Mouse (Mus musculus) left cerebral cortex, adult 2 months (tissue): ENCODE measurements around the gene Akr1c19. TPM values are rescaled to one million over a fixed set of nuclear protein-coding genes. Genes with fewer than 3 reads are reported as not detected.

Experiments used
- DNase-seq, 2 experiments: peaks; one replicate each; pipeline ENCODE4 v3.0.0; 2021 to 2022; ENCODE audit warnings: low spot score in 2 of 2, mixed read lengths in 1 of 2; ENCODE audit errors: extremely low spot score in 1 of 2
- H3K27ac ChIP-seq: fragments of 200-600 bp; 2 replicates; pipeline ENCODE4 v1.8.1; 2022
- H3K4me3 ChIP-seq: fragments of 200-600 bp; 2 replicates; pipeline ENCODE4 v1.8.1; 2022
- CTCF ChIP-seq: fragments of 200-600 bp; IDR thresholded peaks from 2 replicates; pipeline ENCODE4 v1.8.1; 2022; ENCODE audit warnings: antibody characterized with exemption, mild to moderate bottlenecking, moderate library complexity
- intact Hi-C: fragments of 180-260 bp; cut with DNase I; formaldehyde crosslinking; loops from one replicate; pipeline ENCODE4 v1.15.1; 2025
- total RNA-seq, 2 experiments: library from RNA; stranded (reverse); gene quantifications; 2 replicates each; pipeline ENCODE4 v1.2.3; 2021

Gene Akr1c19
- total RNA-seq, 2 experiments from 2014 or later = not detected

DNA sequence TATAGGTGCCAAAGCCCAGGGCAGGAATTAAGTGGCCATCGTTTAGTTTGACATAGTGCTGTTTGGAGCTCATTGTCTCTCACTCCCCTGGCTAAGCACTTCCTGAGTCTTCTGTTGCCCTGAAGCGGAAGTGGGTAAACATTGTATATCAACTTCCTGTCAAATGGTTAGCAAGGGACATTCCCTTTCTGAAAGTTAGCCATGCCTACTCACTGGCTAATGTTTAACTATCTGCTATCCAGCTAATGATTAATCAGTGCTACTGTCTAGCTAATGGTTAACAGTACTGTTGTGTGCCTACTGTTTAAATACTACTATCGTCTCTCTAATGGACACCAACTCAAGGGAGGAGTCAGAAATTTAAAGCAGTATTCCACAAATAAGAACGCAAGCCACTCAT is 50.8 kb downstream of the Akr1c19 start, which contains the start of gene Akr1c12:
Gene Akr1c12 (minus strand): TSS at position 150 of the 400 bp plus-strand sequence.
- DNase-seq = no peak
- TF ChIP-seq CTCF = no peak
- intact Hi-C loops = no loop called here
- Histone ChIP-seq H3K4me3 (no peak within 1 kb of the TSS), H3K27ac (no peak within 1 kb of the TSS)

DNA sequence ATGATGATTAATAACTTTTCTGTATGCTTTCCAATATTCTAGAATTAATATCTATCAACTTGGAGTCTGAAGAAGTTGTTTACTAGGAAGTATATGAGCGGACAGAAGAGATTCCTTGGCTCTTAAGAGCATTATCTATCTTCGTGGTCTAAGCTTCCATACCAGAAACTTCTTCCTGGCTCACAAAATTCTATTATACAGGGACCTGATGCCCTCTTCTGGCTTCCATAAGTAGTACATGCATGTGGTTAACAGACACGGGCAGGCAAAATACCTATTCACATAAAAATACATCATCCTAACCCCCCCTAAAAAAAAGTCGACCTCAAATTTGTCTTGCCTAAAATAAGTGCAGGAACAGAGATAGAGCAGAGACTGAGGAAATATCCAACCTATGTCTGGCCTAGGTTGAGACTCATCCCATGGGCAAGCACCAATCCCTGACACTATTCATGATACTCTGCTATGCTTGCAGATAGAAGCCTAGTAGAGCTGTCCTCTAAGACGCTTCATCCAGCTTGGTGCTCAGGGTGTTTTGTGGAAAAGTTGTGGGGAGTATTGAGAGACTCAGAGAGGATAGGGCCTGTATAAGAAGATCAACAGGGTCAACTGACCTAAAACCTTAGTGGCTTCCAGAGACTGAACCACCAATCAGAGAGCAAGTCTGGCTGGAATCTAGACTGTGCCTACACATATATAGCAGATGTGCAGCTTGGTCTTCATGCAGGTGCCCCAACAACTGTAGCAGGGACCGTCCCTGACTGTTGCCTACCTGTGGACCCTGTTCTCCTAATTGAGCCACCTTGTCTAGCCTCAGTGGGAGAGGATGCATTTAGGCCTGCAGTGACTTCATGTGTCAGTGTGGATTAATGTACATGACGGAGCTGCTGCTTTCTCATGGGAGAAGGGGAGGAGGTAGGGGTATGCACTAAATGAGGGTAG is 53.2 kb downstream of the Akr1c19 start:
- Histone ChIP-seq H3K27ac (no peak overlapping the region), H3K4me3 (no peak overlapping the region)
- peak; percentile 74 for TF ChIP-seq CTCF
- intact Hi-C loops = loop anchor here (1.0 to 10.0 kb wide), 5 partner anchors 94 to 333 kb away; no protein-coding TSS in a partner anchor
- DNase-seq = peak; percentile 38

DNA sequence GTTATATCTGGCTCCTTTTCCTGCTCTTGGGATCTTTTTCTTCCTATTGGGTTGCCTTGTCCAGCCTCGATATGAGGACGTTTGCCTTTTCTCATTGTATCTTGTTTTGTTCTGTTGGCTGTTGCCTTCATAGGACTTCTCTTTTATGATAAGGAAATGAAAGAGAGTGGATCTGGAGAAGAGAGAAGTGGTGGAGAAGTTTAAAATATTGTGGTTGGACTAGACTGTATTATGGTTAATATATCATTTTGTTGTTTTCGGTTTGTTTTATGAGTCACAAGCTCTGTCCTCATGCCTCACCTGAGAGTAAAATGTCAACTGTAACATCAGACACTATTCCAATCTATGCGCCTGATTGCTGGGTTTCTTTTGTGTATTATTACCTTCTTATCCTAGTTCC is 68.5 kb downstream of the Akr1c19 start:
- no peak for TF ChIP-seq CTCF
- DNase-seq = no peak
- H3K4me3 ChIP-seq = no peak overlapping the region
- H3K27ac ChIP-seq = no peak overlapping the region
- intact Hi-C loops = no loop called here

Other genes with a start within 250 kb of the Akr1c19 start
- 1 to 10 TPM; 1.3 TPM for gene Akr1c14, start 179.7 kb upstream of the Akr1c19 start, total RNA-seq
- gene Akr1c18, start 78.0 kb upstream of the Akr1c19 start, total RNA-seq = 1 to 10 TPM; 1.1 to 1.6 TPM
- gene Akr1c13, start 37.5 kb upstream of the Akr1c19 start, total RNA-seq = under 1 TPM in 1 of 2 experiments, not detected in 1; 0.36 TPM
- not detected for gene Akr1c12, start 50.7 kb downstream of the Akr1c19 start, total RNA-seq
- not detected for gene Akr1c6, start 205.6 kb downstream of the Akr1c19 start, total RNA-seq